Mouse (Mus musculus) heart, postnatal 0 days (tissue): ENCODE measurements around the gene Dusp1.

Experiments used
- CTCF ChIP-seq: IDR thresholded peaks from 2 replicates; pipeline ENCODE4 v1.5.1; 2016; ENCODE audit warnings: antibody characterized with exemption, control low read depth, low read depth
- EP300 ChIP-seq: IDR thresholded peaks from 2 replicates; pipeline ENCODE4 v1.6.1; 2016; ENCODE audit warnings: antibody characterized with exemption, low read depth

- TF ChIP-seq CTCF (no peak), EP300 (no peak)
These were observed 21.1 kb upstream of the Dusp1 start for GRCm38 (mm10) chr17:26583056-26583455.
